ENCODE assay signal across 13 mouse cellular contexts in the genomic region with DNA sequence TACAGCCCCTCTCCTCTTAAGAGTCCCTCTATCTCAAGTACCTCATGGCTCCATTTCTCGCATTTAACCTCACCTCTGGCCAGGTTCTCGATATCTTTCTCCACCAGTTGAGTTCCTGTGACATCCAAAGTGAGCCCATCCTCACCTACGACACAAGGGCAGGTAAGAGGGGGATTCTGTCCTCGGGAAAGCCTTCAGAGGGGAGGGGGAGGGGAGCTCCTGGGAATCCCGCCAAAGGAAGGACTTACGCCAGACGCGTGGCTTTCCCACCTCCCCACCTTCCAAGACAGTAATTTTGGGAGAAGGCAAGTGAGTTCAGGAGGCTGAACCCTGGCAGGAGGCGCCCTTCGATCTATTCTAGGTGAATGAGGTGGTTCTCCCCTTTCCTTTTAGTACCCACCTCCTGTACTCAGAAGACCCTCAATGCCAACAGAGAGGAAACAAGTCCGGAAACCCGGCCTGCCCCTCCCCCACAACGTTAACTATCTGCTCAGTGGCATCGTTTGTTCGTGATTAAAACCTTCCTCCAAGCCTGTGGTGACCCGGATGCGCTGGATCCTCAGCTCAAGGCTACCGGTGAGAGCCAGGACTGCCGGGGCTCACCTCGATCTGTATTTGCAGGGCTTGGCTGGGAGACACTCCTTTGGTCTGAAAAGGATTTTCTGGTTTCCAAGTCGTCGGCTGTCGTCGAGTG. TPM values are rescaled to one million over a fixed set of nuclear protein-coding genes. Genes with fewer than 3 reads are reported as not detected.
DNase-seq lines count a peak whose midpoint lies in the region; ATAC-seq and TF ChIP-seq lines count a peak whose summit lies in the region.
"Had no signal": no experiment of that assay in that cellular context is flagged by ENCODE, and none has a peak within 500 bp of the region (broad histone marks: within the 10 kb centered on the region; RNA-seq: fewer than 3 reads in every experiment).

No protein-coding gene starts in this region.

- peaks cover 100% of the 10 kb centered on the region for H3K27me3 ChIP-seq in forebrain, embryonic 10.5 days (ENCODE audit: poor library complexity, severe bottlenecking)
- peaks cover 80% of the 10 kb centered on the region for H3K27me3 ChIP-seq in forebrain, embryonic 16.5 days (replicated peaks; ENCODE audit: control insufficient read depth, insufficient read depth, low read length)
- peaks cover 98% of the 10 kb centered on the region for H3K27me3 ChIP-seq in stomach, embryonic 15.5 days (replicated peaks)
- H3K27me3 ChIP-seq in stomach, postnatal 0 days (ENCODE audit: control insufficient read depth, insufficient read depth, low read length): peaks cover 70% of the 10 kb centered on the region
- H3K27me3 ChIP-seq in hindbrain, embryonic 14.5 days (ENCODE audit: control insufficient read depth, insufficient read depth, low read length): peaks cover 99% of the 10 kb centered on the region
- H3K27me3 ChIP-seq in neural tube, embryonic 14.5 days (ENCODE audit: control insufficient read depth, insufficient read depth, low read length): peaks cover 37% of the 10 kb centered on the region
- peaks cover 97% of the 10 kb centered on the region for H3K27me3 ChIP-seq in lung, postnatal 0 days (replicated peaks; ENCODE audit: insufficient read depth, low read length)

- ATAC-seq in forebrain, embryonic 16.5 days: no peak
- ATAC-seq in stomach, embryonic 15.5 days (ENCODE audit: insufficient read depth, low FRiP score, low read depth): no peak
- no peak for ATAC-seq in stomach, postnatal 0 days (ENCODE audit: low FRiP score, low TSS enrichment)
- ATAC-seq in hindbrain, embryonic 14.5 days (ENCODE audit: low FRiP score): no peak
- no peak for ATAC-seq in neural tube, embryonic 14.5 days (ENCODE audit: low read depth)
- no peak for ATAC-seq in lung, postnatal 0 days
- ATAC-seq in megakaryocyte-erythroid progenitor cell, adult 5-6 weeks (replicated peaks; ENCODE audit: low FRiP score, low TSS enrichment, poor library complexity, severe bottlenecking): no peak

- no peak for TF ChIP-seq EP300 in stomach, postnatal 0 days (optimal IDR thresholded peaks at IDR 0.05)
- TF ChIP-seq EP300 in lung, postnatal 0 days (IDR thresholded peaks at IDR 0.05): no peak

- no peak for DNase-seq in forebrain, embryonic 10.5 days (ENCODE audit: extremely low spot score, low spot score)
- no peak for DNase-seq in stomach, postnatal 0 days (ENCODE audit: low spot score)
- no peak for DNase-seq in hindbrain, embryonic 14.5 days (ENCODE audit: low spot score)
- no peak for DNase-seq in lung, postnatal 0 days (ENCODE audit: low spot score)
- DNase-seq: adrenal gland, adult 8-10 months; gastrocnemius, postnatal 36 days; lung, adult 18-20 months had no signal

- H3K36me3 ChIP-seq in forebrain, embryonic 10.5 days (replicated peaks): no peaks in the 10 kb centered on the region
- H3K36me3 ChIP-seq in forebrain, embryonic 16.5 days (ENCODE audit: control insufficient read depth, insufficient read depth): no peaks in the 10 kb centered on the region
- H3K36me3 ChIP-seq in stomach, embryonic 15.5 days: no peaks in the 10 kb centered on the region
- no peaks in the 10 kb centered on the region for H3K36me3 ChIP-seq in stomach, postnatal 0 days (ENCODE audit: control insufficient read depth, insufficient read depth, low read length)
- H3K36me3 ChIP-seq in hindbrain, embryonic 14.5 days (replicated peaks; ENCODE audit: control insufficient read depth, insufficient read depth): no peaks in the 10 kb centered on the region
- H3K36me3 ChIP-seq in neural tube, embryonic 14.5 days (ENCODE audit: control insufficient read depth, insufficient read depth, low read length): no peaks in the 10 kb centered on the region
- H3K36me3 ChIP-seq in lung, postnatal 0 days (ENCODE audit: insufficient read depth, low read length): no peaks in the 10 kb centered on the region

- H3K9me3 ChIP-seq in forebrain, embryonic 10.5 days: no peaks in the 10 kb centered on the region
- no peaks in the 10 kb centered on the region for H3K9me3 ChIP-seq in forebrain, embryonic 16.5 days (ENCODE audit: control insufficient read depth, low read length)
- no peaks in the 10 kb centered on the region for H3K9me3 ChIP-seq in stomach, embryonic 15.5 days
- H3K9me3 ChIP-seq in stomach, postnatal 0 days (ENCODE audit: control insufficient read depth, low read length): no peaks in the 10 kb centered on the region
- H3K9me3 ChIP-seq in hindbrain, embryonic 14.5 days (ENCODE audit: control insufficient read depth, low read length): no peaks in the 10 kb centered on the region
- H3K9me3 ChIP-seq in neural tube, embryonic 14.5 days (ENCODE audit: control insufficient read depth, low read length): no peaks in the 10 kb centered on the region
- no peaks in the 10 kb centered on the region for H3K9me3 ChIP-seq in lung, postnatal 0 days (ENCODE audit: low read length)

- peaks cover 84% of the 10 kb centered on the region for H3K4me1 ChIP-seq in forebrain, embryonic 10.5 days
- H3K4me1 ChIP-seq in forebrain, embryonic 16.5 days (replicated peaks; ENCODE audit: control insufficient read depth, insufficient read depth, low read length): peaks cover 34% of the 10 kb centered on the region
- H3K4me1 ChIP-seq in stomach, embryonic 15.5 days: peaks cover 49% of the 10 kb centered on the region
- H3K4me1 ChIP-seq in stomach, postnatal 0 days (replicated peaks; ENCODE audit: control insufficient read depth, insufficient read depth): peaks cover 3% of the 10 kb centered on the region; the same call in 1 of the 2 replicates
- peaks cover 12% of the 10 kb centered on the region for H3K4me1 ChIP-seq in hindbrain, embryonic 14.5 days (replicated peaks; ENCODE audit: control insufficient read depth, insufficient read depth, low read length)
- peaks cover 19% of the 10 kb centered on the region for H3K4me1 ChIP-seq in neural tube, embryonic 14.5 days (ENCODE audit: control insufficient read depth, insufficient read depth, low read length)
- peaks cover 3% of the 10 kb centered on the region; the same call in 1 of the 2 replicates for H3K4me1 ChIP-seq in lung, postnatal 0 days (ENCODE audit: insufficient read depth, low read depth, low read length)

- WGBS in forebrain, embryonic 10.5 days: 1% methylated on average over 24 of the region's 24 CpGs
- under 1% methylated on average over 24 of the region's 24 CpGs for WGBS in forebrain, embryonic 16.5 days
- 2% methylated on average over 24 of the region's 24 CpGs for WGBS in stomach, embryonic 15.5 days
- WGBS in stomach, postnatal 0 days: under 1% methylated on average over 24 of the region's 24 CpGs
- WGBS in hindbrain, embryonic 14.5 days: 2% methylated on average over 24 of the region's 24 CpGs
- under 1% methylated on average over 24 of the region's 24 CpGs for WGBS in neural tube, embryonic 14.5 days
- 2% methylated on average over 24 of the region's 24 CpGs for WGBS in lung, postnatal 0 days

- H3K27ac ChIP-seq in forebrain, embryonic 10.5 days: no peak overlapping the region
- no peak overlapping the region for H3K27ac ChIP-seq in forebrain, embryonic 16.5 days (ENCODE audit: low read length)
- no peak overlapping the region for H3K27ac ChIP-seq in stomach, embryonic 15.5 days
- H3K27ac ChIP-seq in stomach, postnatal 0 days (replicated peaks): no peak overlapping the region
- H3K27ac ChIP-seq in hindbrain, embryonic 14.5 days: peak overlapping the region; percentile 87
- H3K27ac ChIP-seq in neural tube, embryonic 14.5 days (ENCODE audit: low read depth, low read length): peak overlapping the region; percentile 89
- no peak overlapping the region for H3K27ac ChIP-seq in lung, postnatal 0 days (ENCODE audit: low read length)

- H3K4me3 ChIP-seq in forebrain, embryonic 10.5 days: peak overlapping the region; percentile 21
- no peak overlapping the region for H3K4me3 ChIP-seq in forebrain, embryonic 16.5 days (replicated peaks; ENCODE audit: low read length)
- H3K4me3 ChIP-seq in stomach, embryonic 15.5 days (replicated peaks): no peak overlapping the region
- H3K4me3 ChIP-seq in stomach, postnatal 0 days (ENCODE audit: low read depth, low read length): no peak overlapping the region
- peak overlapping the region; percentile 47 for H3K4me3 ChIP-seq in hindbrain, embryonic 14.5 days (replicated peaks; ENCODE audit: low read length)
- H3K4me3 ChIP-seq in neural tube, embryonic 14.5 days (ENCODE audit: low read depth, low read length): peak overlapping the region; percentile 47
- no peak overlapping the region; the same call in 1 of the 2 replicates for H3K4me3 ChIP-seq in lung, postnatal 0 days (ENCODE audit: low read depth, low read length)

- no peak overlapping the region for H3K4me2 ChIP-seq in forebrain, embryonic 16.5 days (ENCODE audit: low read length)
- H3K4me2 ChIP-seq in stomach, embryonic 15.5 days: peak overlapping the region; percentile 20; the same call in 1 of the 2 replicates
- no peak overlapping the region for H3K4me2 ChIP-seq in stomach, postnatal 0 days (replicated peaks; ENCODE audit: low read depth)
- peak overlapping the region; percentile 60 for H3K4me2 ChIP-seq in hindbrain, embryonic 14.5 days (replicated peaks)
- peak overlapping the region; percentile 67 for H3K4me2 ChIP-seq in neural tube, embryonic 14.5 days (ENCODE audit: low read depth, low read length)
- H3K4me2 ChIP-seq in lung, postnatal 0 days (replicated peaks; ENCODE audit: low read depth, low read length): no peak overlapping the region

- TF ChIP-seq CTCF in stomach, postnatal 0 days (IDR thresholded peaks at IDR 0.05; ENCODE audit: low read depth): no peak
- no peak for TF ChIP-seq CTCF in lung, postnatal 0 days (IDR thresholded peaks at IDR 0.05)

- H3K9ac ChIP-seq in forebrain, embryonic 16.5 days (replicated peaks; ENCODE audit: low read depth, low read length): no peak overlapping the region
- H3K9ac ChIP-seq in stomach, embryonic 15.5 days: no peak overlapping the region
- H3K9ac ChIP-seq in stomach, postnatal 0 days (ENCODE audit: low read length): no peak overlapping the region
- peak overlapping the region; percentile 68 for H3K9ac ChIP-seq in hindbrain, embryonic 14.5 days
- H3K9ac ChIP-seq in neural tube, embryonic 14.5 days (replicated peaks; ENCODE audit: low read depth, low read length): peak overlapping the region; percentile 76
- no peak overlapping the region for H3K9ac ChIP-seq in lung, postnatal 0 days (replicated peaks; ENCODE audit: low read depth)

RNA-seq across cellular contexts. Expression of gene Skor1, which starts 7.0 kb away (rescaled TPM):
- 0.05 TPM in 1 of 2 replicates, not detected in the other for polyA plus RNA-seq in forebrain, embryonic 10.5 days (2016; fragmentation: Nextera tagmentation; extraction: Ambion mirVana)
- 0.24 and 0.32 TPM in 2 replicates for polyA plus RNA-seq in forebrain, embryonic 16.5 days (2015; fragmentation: Nextera tagmentation; extraction: Ambion mirVana)
- polyA plus RNA-seq in stomach, embryonic 15.5 days (2015; fragmentation: Nextera tagmentation; extraction: Ambion mirVana): 0.05 TPM in 1 of 2 replicates, not detected in the other
- polyA plus RNA-seq in stomach, postnatal 0 days (2015; fragmentation: Nextera tagmentation; extraction: Ambion mirVana): not detected in 2 replicates
- polyA plus RNA-seq in hindbrain, embryonic 14.5 days (2014; fragmentation: Nextera tagmentation; extraction: Ambion mirVana): 19.5 and 21.5 TPM in 2 replicates
- polyA plus RNA-seq in neural tube, embryonic 14.5 days (2014; fragmentation: Nextera tagmentation; extraction: Ambion mirVana): 22.7 and 23.2 TPM in 2 replicates
- 0.04 TPM in 1 of 2 replicates, not detected in the other for polyA plus RNA-seq in lung, postnatal 0 days (2015; fragmentation: Nextera tagmentation; extraction: Ambion mirVana)
- not detected in 2 replicates for total RNA-seq in megakaryocyte-erythroid progenitor cell, adult 5-6 weeks (2014; fragmentation: Nextera tagmentation)
- not detected in 2 replicates for total RNA-seq in megakaryocyte-erythroid progenitor cell, adult 5-6 weeks (2017)
- total RNA-seq: common myeloid progenitor, adult 5-6 weeks had no signal
- polyA plus RNA-seq: C2C12 had no signal

Comparison
In these comparisons a context has a peak if more than half of its experiments do, and no peak if none do; other contexts are left out.
1. H3K4me3 ChIP-seq: peak in forebrain, embryonic 10.5 days (single experiment), hindbrain, embryonic 14.5 days (single experiment) and neural tube, embryonic 14.5 days (single experiment); none in forebrain, embryonic 16.5 days (single experiment), stomach, embryonic 15.5 days (single experiment), stomach, postnatal 0 days (single experiment) and lung, postnatal 0 days (single experiment).
2. H3K4me2 ChIP-seq: peak in stomach, embryonic 15.5 days (single experiment), hindbrain, embryonic 14.5 days (single experiment) and neural tube, embryonic 14.5 days (single experiment); none in forebrain, embryonic 16.5 days (single experiment), stomach, postnatal 0 days (single experiment) and lung, postnatal 0 days (single experiment).
3. H3K27ac ChIP-seq: peak in hindbrain, embryonic 14.5 days (single experiment) and neural tube, embryonic 14.5 days (single experiment); none in forebrain, embryonic 10.5 days (single experiment), forebrain, embryonic 16.5 days (single experiment), stomach, embryonic 15.5 days (single experiment), stomach, postnatal 0 days (single experiment) and lung, postnatal 0 days (single experiment).
4. H3K9ac ChIP-seq: peak in hindbrain, embryonic 14.5 days (single experiment) and neural tube, embryonic 14.5 days (single experiment); none in forebrain, embryonic 16.5 days (single experiment), stomach, embryonic 15.5 days (single experiment), stomach, postnatal 0 days (single experiment) and lung, postnatal 0 days (single experiment).
5. RNA of gene Skor1, which starts 7.0 kb away (polyA plus RNA-seq): 22.7 to 23.2 TPM in neural tube, embryonic 14.5 days and 19.5 to 21.5 TPM in hindbrain, embryonic 14.5 days; 0.24 to 0.32 TPM in forebrain, embryonic 16.5 days, 0.05 TPM in forebrain, embryonic 10.5 days, 0.04 TPM in lung, postnatal 0 days, 0.05 TPM in stomach, embryonic 15.5 days and not detected in stomach, postnatal 0 days; every median in the first group is over 10 times any median in the second.